Mouse (Mus musculus) CH12.LX (cell line): Measurements from ENCODE around the gene Fbxo31.

Source experiments
- CHD2 ChIP-seq: IDR thresholded peaks from 2 replicates; pipeline ENCODE4 v1.6.1; 2011; ENCODE audit warnings: low read length, improper control_type of control experiment
- CTCF ChIP-seq, 2 experiments: IDR thresholded peaks in 1 of 2; conservative IDR thresholded peaks in 1 of 2; 2 replicates each; pipeline ENCODE4 v1.5.1; 2011 to 2012; ENCODE audit warnings: low read depth in 2 of 2, low read length in 2 of 2, improper control_type of control experiment in 1 of 2, inconsistent platforms in 1 of 2, mild to moderate bottlenecking in 1 of 2, moderate library complexity in 1 of 2
- E2F4 ChIP-seq: IDR thresholded peaks from 2 replicates; pipeline ENCODE4 v1.6.1; 2011; ENCODE audit warnings: low read depth, low read length, improper control_type of control experiment; ENCODE audit not compliant: insufficient replicate concordance
- EP300 ChIP-seq: IDR thresholded peaks from 2 replicates; pipeline ENCODE4 v1.6.1; 2011; ENCODE audit warnings: low read length, improper control_type of control experiment
- GABPA ChIP-seq: IDR thresholded peaks from 2 replicates; pipeline ENCODE4 v1.6.1; 2012; ENCODE audit warnings: low read depth, low read length, improper control_type of control experiment, inconsistent platforms; ENCODE audit not compliant: insufficient replicate concordance
- MAX ChIP-seq: IDR thresholded peaks from 2 replicates; pipeline ENCODE4 v1.6.1; 2011; ENCODE audit warnings: low read length, improper control_type of control experiment
- NELFE ChIP-seq: IDR thresholded peaks from 2 replicates; pipeline ENCODE4 v1.6.1; 2011; ENCODE audit warnings: low read depth, low read length, improper control_type of control experiment
- POLR2A ChIP-seq: IDR thresholded peaks from 2 replicates; pipeline ENCODE4 v1.6.1; 2011; ENCODE audit warnings: low read depth, mild to moderate bottlenecking, improper control_type of control experiment, low read length
- RAD21 ChIP-seq: IDR thresholded peaks from 2 replicates; pipeline ENCODE4 v1.6.1; 2011; ENCODE audit warnings: low read depth, mild to moderate bottlenecking, low read length, improper control_type of control experiment, moderate library complexity
- TCF12 ChIP-seq: IDR thresholded peaks from 2 replicates; pipeline ENCODE4 v1.6.1; 2014; ENCODE audit warnings: low read depth, mild to moderate bottlenecking, inconsistent platforms, low read length, improper control_type of control experiment
- USF2 ChIP-seq: conservative IDR thresholded peaks from 2 replicates; pipeline ENCODE4 v1.6.1; 2011; ENCODE audit warnings: low read depth, low read length, improper control_type of control experiment
- ZMIZ1 ChIP-seq: IDR thresholded peaks from 2 replicates; pipeline ENCODE4 v1.6.1; 2012; ENCODE audit warnings: low read depth, mild to moderate bottlenecking, inconsistent platforms, low read length, improper control_type of control experiment
- ZNF384 ChIP-seq: IDR thresholded peaks from 2 replicates; pipeline ENCODE4 v1.6.1; 2012; ENCODE audit warnings: low read depth, low read length, improper control_type of control experiment, inconsistent platforms

GRCm38 (mm10) chr8:121558538-121558937, 20.1 kb downstream of the Fbxo31 start:
- TF ChIP-seq ZMIZ1 (no peak), POLR2A (no peak), CHD2 (no peak), RAD21 (no peak), GABPA (no peak), E2F4 (no peak), NELFE (no peak), MAX (no peak), USF2 (no peak), ZNF384 (no peak), EP300 (no peak), CTCF (conservative IDR thresholded peaks at IDR 0.05 in 1 of 2, IDR thresholded peaks at IDR 0.05 in 1 of 2; ENCODE audit: low read depth in 2 of 2, low read length in 2 of 2) (no peak), TCF12 (no peak)
